Mouse (Mus musculus) layer of hippocampus, adult 8-10 months (tissue): ENCODE measurements around the gene Hnrnpk. TPM values are rescaled to one million over a fixed set of nuclear protein-coding genes. Genes with fewer than 3 reads are reported as not detected.
"Not testable (repeated sequence)": the region's sequence is repeated elsewhere in the genome, so short reads cannot be mapped to it uniquely, and the experiment has no call there.

ENCODE experiments used
- DNase-seq, 2 experiments: peaks; one replicate each; pipeline ENCODE4 v3.0.0; 2022; ENCODE audit warnings: low spot score in 2 of 2
- total RNA-seq, 4 experiments: library from RNA; stranded (reverse); gene quantifications; 2 replicates each; pipeline ENCODE4 v1.2.4; 2022

Gene Hnrnpk
- total RNA-seq, 4 experiments from 2014 or later: 676 to 762 (median 708) TPM

DNA sequence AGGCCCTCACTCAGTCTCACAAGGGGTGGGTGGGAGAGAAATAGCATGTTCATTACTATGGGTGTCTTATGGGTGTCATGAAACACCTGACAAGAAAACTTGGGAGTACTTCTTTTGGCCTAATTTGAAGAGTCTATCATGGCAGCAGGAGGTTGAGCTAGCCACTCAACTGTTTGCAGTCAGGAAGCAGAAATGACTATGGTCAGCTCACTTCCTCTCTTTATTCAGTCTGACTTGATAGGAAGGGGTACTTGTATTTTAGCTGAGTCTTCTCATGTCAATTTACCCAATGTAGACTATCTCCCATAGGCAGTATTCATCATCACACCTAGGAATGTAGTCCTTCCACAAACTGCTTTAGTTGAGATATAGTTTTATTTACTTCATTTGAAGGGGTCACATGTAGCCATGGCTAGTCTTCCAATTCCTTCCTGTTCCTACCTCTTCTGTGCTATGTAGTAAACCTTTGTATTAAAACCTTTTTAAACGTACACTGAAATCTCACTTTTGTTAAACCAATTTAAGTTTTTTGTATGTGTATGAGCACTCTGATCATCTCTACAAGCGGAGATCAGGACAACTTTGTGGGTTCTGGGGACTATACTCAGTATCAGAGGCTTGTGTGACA lies 13.7 kb downstream of the Hnrnpk start:
- no peak for DNase-seq

DNA sequence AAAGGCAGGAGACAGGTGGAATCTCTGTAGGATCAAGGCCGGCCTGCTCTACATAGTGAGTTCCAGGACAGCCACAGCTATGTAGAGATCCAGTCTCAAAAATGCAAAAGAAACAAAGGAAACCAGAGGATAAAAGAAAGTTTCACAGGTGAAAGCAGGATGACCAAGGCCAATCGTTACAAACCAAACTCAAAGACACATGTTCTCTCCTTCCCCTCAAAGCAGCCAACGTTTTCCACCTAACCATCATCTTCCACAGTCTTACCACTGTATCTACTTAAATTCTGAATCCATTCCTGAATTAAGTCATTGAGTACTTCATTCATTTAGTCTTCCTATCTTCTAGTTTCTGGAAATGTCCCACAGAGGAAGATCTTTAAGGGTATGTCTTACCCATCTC lies 14.8 kb downstream of the Hnrnpk start:
- DNase-seq: no peak

DNA sequence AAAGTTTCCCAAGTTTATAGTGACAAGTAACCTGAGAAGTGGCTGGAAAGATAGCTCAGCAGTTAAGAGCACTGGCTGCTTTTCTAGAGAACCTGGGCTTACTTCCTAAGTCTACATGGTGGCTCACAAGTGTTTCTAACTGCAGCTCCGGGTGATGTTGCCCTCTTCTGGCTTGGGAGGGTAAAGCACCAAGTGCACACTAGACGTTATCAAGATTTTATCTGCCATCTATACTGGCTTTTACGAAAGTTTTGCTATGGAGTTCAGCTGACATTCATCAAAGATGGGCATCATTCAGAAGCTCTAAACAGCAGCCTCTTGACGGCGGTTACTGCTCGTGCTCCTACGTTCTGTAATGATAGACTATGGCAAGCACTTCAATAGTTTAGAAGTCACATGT lies 15.2 kb downstream of the Hnrnpk start:
- DNase-seq: peak; percentile 28 to 70

DNA sequence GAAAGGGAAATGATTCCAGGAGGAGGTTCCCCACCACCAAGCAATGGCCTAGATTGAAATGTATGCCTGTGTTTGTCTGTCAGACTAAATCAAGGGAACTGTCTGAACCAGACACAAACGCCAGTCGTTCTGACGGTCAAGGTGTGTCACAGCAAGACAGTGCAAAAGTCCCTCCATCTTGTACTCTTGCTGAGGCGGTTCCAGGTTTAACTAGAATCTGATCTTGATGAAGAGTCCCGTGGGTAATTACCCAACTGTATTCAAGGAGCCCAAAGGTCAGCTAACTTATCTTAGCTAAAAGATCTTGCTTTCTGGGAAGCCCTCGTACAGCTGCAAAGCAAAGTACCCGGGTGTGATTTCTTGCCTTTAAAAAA lies 17.6 kb downstream of the Hnrnpk start:
- no peak for DNase-seq

DNA sequence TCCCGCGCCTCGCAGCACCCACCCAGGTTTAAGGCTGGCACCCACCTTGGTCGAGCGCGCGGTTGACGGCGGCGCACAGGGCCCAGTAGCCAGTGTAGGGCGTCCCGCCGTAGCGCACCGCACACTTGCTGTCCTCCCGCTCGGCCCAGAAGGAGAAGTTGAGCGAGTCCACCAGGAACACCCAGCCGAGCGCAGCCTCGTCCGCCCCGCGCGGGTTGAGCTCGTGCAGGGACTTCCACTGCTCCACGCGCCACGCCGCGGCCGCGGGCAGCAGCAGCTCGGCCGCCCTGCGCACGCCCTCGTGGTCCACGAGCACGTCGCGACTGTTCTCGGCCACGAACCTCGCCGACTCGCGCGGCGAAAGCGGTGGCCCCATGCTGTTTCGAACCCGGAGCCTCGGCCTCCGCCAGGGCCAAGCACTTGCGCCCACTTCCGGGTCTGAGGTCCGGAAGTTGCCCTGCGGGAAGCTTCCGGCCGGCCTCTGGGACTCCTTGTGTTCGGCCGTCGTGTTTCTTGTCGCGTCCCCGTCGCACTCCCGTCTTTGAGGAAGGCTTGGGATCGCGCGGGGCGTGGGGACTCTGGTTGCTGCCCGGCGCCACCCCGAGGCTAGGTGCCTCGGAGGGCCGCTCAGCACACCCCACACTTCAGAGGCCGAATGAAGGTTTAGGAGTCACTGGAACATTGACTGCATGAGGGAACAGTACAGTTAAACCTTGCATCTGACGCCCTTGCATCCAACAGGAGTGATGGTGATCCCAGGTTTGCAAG lies 18.2 kb downstream of the Hnrnpk start, which contains the start of gene 2210016F16Rik:
Gene 2210016F16Rik (minus strand): TSS at position 447 of the 768 bp plus-strand sequence.
- DNase-seq: peak; percentile 21 to 31

DNA sequence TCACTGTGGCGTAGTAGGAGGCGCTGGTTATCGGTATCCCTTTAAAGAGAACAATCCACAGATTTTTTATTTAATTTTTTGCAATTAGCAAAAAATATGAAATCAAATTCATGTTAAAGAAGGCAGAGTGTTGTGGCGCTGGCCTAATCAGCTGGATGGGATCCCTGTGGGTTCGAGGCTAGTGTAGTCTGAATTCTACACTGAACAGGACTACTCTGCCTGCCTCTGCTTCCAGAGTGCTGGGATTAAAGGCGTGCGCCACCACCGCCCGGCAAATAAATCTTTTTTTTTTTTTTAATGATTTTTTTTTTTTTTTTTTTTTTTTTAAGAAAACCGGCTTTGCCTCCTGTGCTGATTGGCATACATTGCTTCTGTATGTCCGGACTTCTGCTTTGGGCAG lies 18.8 kb downstream of the Hnrnpk start:
- DNase-seq: no peak

DNA sequence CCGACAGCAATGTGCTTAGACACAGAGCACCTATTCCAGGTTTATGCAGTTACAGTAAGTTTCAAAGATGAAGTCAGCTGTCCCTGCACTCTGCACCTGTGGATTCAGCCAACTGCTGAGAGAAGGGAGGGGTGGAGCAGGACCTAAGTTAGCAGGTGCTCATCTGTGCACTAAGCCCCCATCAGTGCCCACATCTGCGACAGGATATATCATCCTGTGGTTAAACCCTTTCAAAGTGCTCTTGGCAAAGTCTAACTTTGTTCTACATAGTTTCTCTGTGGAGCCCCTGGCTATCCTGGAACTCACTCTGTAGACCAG lies 30.0 kb downstream of the Hnrnpk start:
- no peak for DNase-seq

DNA sequence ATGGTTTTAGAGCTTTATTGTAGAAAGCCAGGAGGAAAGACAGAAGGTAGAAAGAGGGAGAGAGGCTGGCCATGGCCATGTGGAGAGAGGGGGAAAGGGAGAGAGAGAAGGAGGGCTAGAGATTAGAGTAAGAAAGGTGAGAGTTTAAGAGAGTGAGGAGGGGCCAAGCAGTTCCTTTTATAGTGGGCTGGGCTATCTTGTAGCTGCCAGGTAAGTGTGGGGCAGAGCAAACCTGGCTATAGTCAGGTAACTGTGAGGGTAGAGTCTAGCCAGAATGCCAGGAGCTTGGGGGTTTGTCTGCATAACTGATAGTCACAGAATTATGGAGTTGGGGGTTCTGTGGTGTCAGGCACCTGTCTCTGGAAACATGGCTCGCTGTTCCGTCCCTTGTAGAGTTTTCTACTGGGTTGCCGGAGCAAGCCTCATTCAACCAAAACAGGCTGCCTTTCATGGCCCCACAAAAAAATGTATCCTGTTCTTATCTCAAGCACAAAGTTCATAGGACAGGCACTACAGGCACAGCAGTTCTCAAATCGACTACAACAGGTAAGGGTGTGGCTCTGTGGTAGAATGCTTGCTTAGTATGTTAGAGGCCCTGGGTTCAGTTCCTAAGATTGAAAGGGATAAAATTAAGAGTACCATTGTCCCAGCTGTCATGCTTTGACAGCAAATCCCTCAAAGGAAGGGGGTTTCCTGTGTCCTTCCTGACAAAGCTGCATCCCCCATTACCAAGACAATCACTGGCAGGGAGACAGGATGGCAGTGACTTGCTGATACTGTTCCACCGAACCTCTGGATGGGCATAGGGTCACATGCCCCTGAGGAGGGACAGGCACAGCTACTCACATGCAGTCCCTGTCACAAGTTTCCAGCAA lies 30.6 kb downstream of the Hnrnpk start:
- DNase-seq: no peak

DNA sequence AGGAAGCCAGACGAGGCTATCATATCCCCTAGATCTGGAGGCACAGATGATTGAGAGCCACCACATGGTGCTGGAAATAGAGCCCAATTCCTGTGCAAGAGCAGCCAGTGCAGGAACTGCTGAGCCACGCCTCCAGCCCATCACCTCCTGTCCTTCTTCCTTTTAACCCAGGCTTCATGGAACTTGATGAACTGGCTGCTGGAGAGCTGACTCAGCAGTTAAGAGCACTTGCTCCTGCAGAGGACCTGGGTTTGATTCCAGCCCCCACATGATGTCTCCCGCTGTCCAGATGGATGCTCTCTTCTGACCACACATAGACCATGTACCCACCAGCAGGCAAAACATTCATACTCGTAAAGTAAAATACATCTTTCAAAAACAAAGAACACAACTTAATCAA lies 34.3 kb downstream of the Hnrnpk start:
- DNase-seq: no peak

DNA sequence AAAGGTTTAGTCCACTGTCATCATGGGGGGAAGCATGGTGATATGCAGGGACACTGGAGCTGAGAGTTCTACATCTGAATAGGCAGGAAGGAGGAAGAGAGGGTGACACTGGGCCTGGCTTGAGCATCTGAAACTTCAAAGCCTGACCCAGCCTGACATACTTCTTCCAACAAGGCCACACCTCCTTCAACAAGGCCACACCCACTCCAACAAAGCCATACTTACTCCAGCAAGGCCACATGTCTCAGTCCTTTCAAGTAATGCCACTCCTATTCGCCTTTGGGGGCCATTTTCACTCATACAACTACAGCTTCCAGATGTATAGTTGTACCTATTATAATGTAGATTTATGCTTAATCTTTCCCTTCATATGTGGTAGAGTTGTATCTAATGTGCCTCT lies 35.5 kb downstream of the Hnrnpk start:
- DNase-seq: no peak

DNA sequence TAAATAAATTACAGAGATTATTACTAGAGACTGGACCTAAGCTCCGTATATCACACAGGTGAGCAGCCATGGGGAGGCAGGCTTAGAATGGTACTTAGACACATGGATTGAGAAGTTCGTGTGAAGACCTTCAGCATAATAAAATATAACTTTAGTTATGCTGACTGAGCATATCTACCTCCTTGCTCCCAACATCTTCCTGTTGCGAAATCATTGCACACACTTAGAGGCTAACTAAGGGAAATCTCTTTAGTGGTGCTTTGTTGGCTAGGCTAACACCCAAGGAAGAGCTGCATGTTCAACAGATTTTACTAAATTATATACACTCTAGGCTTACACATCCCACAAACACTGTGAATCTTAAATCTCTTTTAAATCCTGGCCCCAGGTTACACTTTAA lies 36.8 kb downstream of the Hnrnpk start:
- DNase-seq: no peak

DNA sequence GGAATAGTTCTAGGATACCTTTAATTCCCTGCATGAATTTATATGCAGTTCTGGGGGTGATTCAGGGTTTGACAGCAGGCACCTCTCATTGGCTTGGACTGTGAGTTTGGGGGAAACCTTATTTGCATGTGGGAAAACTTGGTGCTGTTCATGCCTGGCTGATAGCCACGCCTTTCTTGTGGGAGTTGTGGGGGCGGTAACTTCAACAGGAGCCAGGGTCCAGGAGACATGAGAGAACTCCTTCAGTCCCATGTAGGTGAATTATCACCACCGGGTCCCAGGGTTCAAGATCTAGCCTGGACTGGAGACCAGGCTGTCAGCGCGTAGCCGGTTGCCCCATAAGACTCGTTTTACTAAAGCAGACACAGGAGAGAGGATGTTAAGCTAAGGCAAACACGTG lies 38.0 kb downstream of the Hnrnpk start:
- not testable (repeated sequence) for DNase-seq

DNA sequence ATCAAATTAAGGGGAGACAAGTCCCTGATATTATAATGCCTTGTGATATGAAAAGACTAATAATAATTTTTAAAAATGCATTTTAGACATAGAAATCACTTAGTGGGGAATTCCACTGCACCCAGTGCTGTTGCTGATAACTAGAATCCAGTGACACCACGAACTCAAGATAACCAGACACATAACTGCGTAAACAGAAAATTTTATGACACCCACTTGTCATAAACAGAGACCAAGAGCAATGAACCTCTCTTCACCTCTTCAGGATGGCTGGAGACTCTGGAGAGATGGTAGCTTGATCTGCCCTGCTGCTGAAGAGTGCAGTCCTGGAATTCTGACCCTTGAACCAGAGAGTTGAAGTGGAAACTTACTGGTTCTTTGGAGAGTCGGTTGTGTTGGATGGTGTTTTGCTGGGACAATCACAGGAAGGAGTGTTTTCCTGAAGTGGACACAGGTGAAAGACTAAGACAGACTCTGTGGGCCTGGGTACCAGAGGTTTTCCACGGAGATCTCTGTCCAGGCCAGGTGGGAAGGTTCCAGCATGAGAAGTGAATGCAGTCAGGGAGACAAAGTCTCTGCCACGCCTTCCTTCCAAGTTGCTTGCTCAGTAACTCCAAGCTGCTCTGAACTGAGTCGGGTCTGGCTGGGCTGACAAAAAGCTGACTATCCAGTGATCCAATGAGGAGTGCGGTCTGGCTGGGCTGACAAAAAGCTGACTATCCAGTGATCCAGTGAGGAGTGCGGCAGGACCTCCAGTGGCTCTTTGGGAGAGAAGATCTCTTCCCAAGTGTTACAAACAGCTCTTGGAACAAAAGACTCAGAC lies 38.6 kb downstream of the Hnrnpk start:
- DNase-seq: no peak

DNA sequence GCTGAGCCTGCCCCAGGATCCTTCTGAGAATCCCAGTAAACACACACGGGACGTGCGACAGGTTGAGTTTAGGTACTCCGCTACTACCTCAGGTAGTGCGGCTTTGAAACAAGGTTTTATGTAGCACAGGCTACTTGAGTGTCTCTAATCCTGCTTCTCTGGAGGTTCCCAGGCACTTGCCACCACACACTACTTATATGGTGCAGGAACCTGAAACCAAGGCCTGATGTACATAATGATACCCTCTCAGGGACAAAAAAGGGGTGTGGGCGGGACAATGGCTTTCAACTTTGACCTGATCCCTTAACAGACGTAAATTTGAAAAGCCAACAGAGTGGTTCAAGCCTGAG lies 43.9 kb downstream of the Hnrnpk start:
- DNase-seq: no peak

DNA sequence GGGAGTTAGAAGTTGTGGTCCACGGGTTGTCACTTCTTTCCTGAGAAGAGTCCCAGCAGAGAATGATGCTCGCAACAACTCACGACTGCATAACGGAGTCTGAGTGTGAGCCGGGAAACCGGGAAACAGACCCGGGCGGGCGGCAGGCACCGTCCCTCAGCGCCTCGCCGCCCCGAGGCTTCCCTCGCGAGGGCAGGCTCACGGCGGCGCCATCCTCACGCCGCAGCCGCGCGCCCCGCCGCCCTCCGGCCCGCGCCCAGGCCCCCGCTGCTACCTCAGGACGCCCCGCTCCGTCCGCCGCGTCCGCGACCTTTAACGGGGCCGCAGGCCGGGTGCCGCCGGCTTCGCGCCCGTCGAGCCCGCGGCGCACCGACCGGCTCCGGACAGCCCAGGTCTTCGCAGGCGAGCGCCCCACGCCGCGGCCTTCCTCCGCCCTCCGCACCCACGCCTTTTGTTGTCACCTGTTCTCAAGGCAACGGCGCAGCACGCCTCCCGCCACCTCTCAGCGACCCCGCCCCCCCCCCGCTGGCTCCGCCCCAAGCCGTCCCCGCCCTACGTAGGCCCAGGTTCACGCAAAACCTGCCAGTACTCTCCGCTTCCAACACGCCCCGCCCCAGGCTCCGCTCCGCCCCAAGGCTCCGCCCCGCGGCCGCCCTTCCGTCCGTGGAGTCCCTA lies 44.4 kb downstream of the Hnrnpk start, which contains the start of gene Kif27:
Gene Kif27 (minus strand): TSS at position 494 of the 675 bp plus-strand sequence.
- DNase-seq: peak; percentile 18 to 40

DNA sequence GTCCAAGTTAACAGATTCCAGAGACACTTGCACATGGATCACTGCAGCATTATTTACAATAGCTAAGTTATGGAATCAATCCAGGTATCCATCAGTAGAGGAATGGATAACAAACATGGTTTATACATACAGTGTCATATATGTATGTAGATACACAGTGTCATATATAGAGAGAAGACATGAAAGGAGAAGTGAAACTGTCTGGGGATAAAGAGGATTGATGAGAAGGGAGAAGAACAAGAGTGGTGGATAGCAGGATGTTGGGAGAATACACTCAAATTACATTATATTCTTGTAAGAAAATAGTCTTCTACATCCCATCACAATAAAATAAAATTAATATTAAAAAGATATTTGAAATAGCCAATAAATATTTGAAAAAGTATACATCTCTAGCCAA lies 50.1 kb downstream of the Hnrnpk start:
- DNase-seq: no peak

DNA sequence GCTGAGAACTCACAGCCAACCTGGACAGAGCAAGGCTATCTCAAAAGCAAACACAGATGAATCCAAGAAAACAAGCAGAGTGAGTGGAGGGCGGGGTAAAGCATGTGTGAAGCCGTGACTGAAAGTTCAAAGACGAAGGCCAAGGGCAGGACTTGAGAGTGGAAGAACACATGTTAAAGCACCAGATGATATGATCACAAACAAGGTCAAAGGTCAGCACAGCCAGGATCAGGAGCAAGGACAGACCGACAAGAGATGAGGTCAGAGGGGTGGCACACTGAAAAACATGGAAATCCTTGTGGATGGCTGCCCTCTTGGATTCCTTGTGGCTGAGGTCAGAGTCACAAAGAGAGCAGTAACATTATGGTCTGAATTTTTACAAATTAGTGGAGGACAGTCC lies 52.5 kb downstream of the Hnrnpk start:
- DNase-seq: no peak

DNA sequence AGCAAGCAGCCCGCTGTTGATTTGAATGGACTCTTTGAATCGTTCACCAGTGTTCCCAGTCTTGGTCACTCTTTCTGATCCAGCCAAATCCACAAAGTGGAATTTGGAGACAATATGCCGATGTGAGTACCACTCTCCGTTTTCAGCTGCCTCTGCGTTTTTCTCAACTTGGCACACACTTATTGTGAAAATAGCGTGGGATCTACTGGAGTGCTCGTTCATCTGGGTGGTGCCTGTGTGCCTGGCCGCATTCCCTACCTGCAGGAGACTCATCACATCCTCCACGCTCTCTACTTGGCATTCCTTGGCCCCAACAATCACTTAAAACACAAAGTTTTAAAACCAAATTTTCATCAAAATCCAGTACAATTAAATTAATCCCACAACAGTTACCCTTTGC lies 58.6 kb downstream of the Hnrnpk start:
- DNase-seq: peak in 1 of 2 experiments; percentile 35
